Mouse (Mus musculus): Measurements from ENCODE around the gene Cln3.

GRCm38 (mm10) chr7:126635375-126635774 lies 49.8 kb upstream of the Cln3 start:
- TF ChIP-seq CTCF (IDR thresholded peaks at IDR 0.05; ENCODE audit: extremely low read depth, insufficient read depth, low read length) (no peak), POLR2A (IDR thresholded peaks at IDR 0.05; ENCODE audit: extremely low read depth, insufficient read depth, low read length) (no peak)
